ENCODE assay signal across 14 mouse cellular contexts in the genomic region with DNA sequence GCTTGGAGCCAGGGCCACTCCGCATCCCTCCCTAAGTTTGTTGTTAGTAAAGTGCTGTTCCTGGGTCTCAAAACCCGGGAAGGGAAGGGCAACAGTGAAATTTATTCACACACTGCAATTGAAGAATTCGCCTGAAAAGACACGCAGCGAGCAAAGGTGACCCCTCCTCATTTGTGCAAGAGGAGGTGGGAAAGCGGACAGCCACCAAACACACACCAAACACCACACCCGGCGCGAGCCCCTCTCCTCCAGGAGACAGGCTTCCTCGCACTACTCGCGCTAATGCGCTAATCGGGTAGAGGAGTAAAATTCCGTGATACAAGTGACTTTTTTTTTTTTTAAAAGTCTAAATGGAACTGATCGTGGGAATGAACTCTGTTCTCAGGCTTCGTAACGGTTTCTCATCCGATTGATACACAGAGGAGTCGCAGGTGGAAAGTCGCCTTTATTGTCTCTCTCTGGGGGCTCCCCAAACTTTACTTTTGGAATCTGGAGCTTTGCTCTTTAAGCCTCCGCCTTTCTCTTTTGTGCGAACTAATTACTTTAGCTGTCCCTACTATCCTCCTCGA. TPM values are rescaled to one million over a fixed set of nuclear protein-coding genes. Genes with fewer than 3 reads are reported as not detected.
DNase-seq lines count a peak whose midpoint lies in the region; ATAC-seq and TF ChIP-seq lines count a peak whose summit lies in the region.
"Had no signal": no experiment of that assay in that cellular context is flagged by ENCODE, and none has a peak within 500 bp of the region (broad histone marks: within the 10 kb centered on the region; RNA-seq: fewer than 3 reads in every experiment).

No protein-coding gene starts in this region.

- H3K4me2 ChIP-seq in hindbrain, embryonic 11.5 days (replicated peaks; ENCODE audit: low read depth, low read length): no peak overlapping the region
- H3K4me2 ChIP-seq in hindbrain, postnatal 0 days (ENCODE audit: low read depth, low read length): no peak overlapping the region
- H3K4me2 ChIP-seq in forebrain, postnatal 0 days (ENCODE audit: low read depth): no peak overlapping the region
- H3K4me2 ChIP-seq in stomach, postnatal 0 days (replicated peaks; ENCODE audit: low read depth): no peak overlapping the region; the same call in 1 of the 2 replicates

- no peak for TF ChIP-seq EP300 in stomach, postnatal 0 days (optimal IDR thresholded peaks at IDR 0.05)

- DNase-seq in hindbrain, embryonic 11.5 days (ENCODE audit: low spot score): peak; percentile 69
- DNase-seq in hindbrain, postnatal 0 days (ENCODE audit: low spot score): no peak
- DNase-seq in right cerebral cortex, postnatal 25 days: peak; percentile 6
- DNase-seq in right cerebral cortex, adult 18-20 months: no peak
- peak; percentile 39 for DNase-seq in forebrain, postnatal 0 days
- no peak for DNase-seq in stomach, postnatal 0 days (ENCODE audit: low spot score)
- no peak for DNase-seq in left cerebral cortex, adult 18-20 months (ENCODE audit: low spot score in 2 of 2)
- DNase-seq in lung, postnatal 25 days (ENCODE audit: low spot score): no peak
- DNase-seq: adrenal gland, postnatal 36 days; cerebellum, postnatal 25 days; kidney, postnatal 14 days had no signal

- H3K9me3 ChIP-seq in hindbrain, embryonic 11.5 days (ENCODE audit: control insufficient read depth, low read length): no peaks in the 10 kb centered on the region
- no peaks in the 10 kb centered on the region for H3K9me3 ChIP-seq in hindbrain, postnatal 0 days (ENCODE audit: low read length)
- no peaks in the 10 kb centered on the region for H3K9me3 ChIP-seq in forebrain, postnatal 0 days (ENCODE audit: low read length)
- no peaks in the 10 kb centered on the region for H3K9me3 ChIP-seq in stomach, postnatal 0 days (ENCODE audit: control insufficient read depth, low read length)
- H3K9me3 ChIP-seq: neural tube, embryonic 13.5 days had no signal

- peaks cover 82% of the 10 kb centered on the region for H3K27me3 ChIP-seq in hindbrain, embryonic 11.5 days (ENCODE audit: control insufficient read depth, insufficient read depth, low read length)
- peaks cover 80% of the 10 kb centered on the region for H3K27me3 ChIP-seq in hindbrain, postnatal 0 days (ENCODE audit: insufficient read depth, low read length)
- peaks cover 63% of the 10 kb centered on the region for H3K27me3 ChIP-seq in forebrain, postnatal 0 days (ENCODE audit: insufficient read depth, low read length)
- peaks cover 42% of the 10 kb centered on the region for H3K27me3 ChIP-seq in stomach, postnatal 0 days (ENCODE audit: control insufficient read depth, insufficient read depth, low read length)

- peaks cover 11% of the 10 kb centered on the region for H3K4me1 ChIP-seq in hindbrain, embryonic 11.5 days (replicated peaks; ENCODE audit: control insufficient read depth, insufficient read depth, low read length)
- peaks cover 6% of the 10 kb centered on the region; the same call in 1 of the 2 replicates for H3K4me1 ChIP-seq in hindbrain, postnatal 0 days (ENCODE audit: insufficient read depth, low read length)
- H3K4me1 ChIP-seq in forebrain, postnatal 0 days (ENCODE audit: insufficient read depth): peaks cover 6% of the 10 kb centered on the region; the same call in 1 of the 2 replicates
- peaks cover 3% of the 10 kb centered on the region; the same call in 1 of the 2 replicates for H3K4me1 ChIP-seq in stomach, postnatal 0 days (replicated peaks; ENCODE audit: control insufficient read depth, insufficient read depth)

- H3K4me3 ChIP-seq in hindbrain, embryonic 11.5 days (ENCODE audit: low read depth, low read length): no peak overlapping the region
- no peak overlapping the region for H3K4me3 ChIP-seq in hindbrain, postnatal 0 days (ENCODE audit: low read length)
- no peak overlapping the region for H3K4me3 ChIP-seq in forebrain, postnatal 0 days (ENCODE audit: low read depth, low read length)
- 0 out of 2 replicates have a peak overlapping the region, but pooled peaks have one; percentile 8 for H3K4me3 ChIP-seq in stomach, postnatal 0 days (ENCODE audit: low read depth, low read length)

- ATAC-seq in hindbrain, embryonic 11.5 days (ENCODE audit: low FRiP score): no peak
- no peak for ATAC-seq in hindbrain, postnatal 0 days
- no peak for ATAC-seq in forebrain, postnatal 0 days
- no peak for ATAC-seq in stomach, postnatal 0 days (ENCODE audit: low FRiP score, low TSS enrichment)

- no peak overlapping the region for H3K27ac ChIP-seq in hindbrain, embryonic 11.5 days (ENCODE audit: low read depth, low read length)
- H3K27ac ChIP-seq in hindbrain, postnatal 0 days: no peak overlapping the region
- no peak overlapping the region for H3K27ac ChIP-seq in forebrain, postnatal 0 days (ENCODE audit: low read depth, low read length)
- H3K27ac ChIP-seq in stomach, postnatal 0 days (replicated peaks): no peak overlapping the region
- H3K27ac ChIP-seq: neural tube, embryonic 13.5 days had no signal

- TF ChIP-seq CTCF in hindbrain, postnatal 0 days (IDR thresholded peaks at IDR 0.05; ENCODE audit: low read depth): no peak
- TF ChIP-seq CTCF in forebrain, postnatal 0 days (IDR thresholded peaks at IDR 0.05; ENCODE audit: low read depth): no peak
- TF ChIP-seq CTCF in stomach, postnatal 0 days (IDR thresholded peaks at IDR 0.05; ENCODE audit: low read depth): no peak

- WGBS in hindbrain, embryonic 11.5 days: under 1% methylated on average over 24 of the region's 24 CpGs
- 2% methylated on average over 24 of the region's 24 CpGs for WGBS in hindbrain, postnatal 0 days
- 2% methylated on average over 24 of the region's 24 CpGs for WGBS in forebrain, postnatal 0 days
- WGBS in stomach, postnatal 0 days: 2% methylated on average over 24 of the region's 24 CpGs

- no peaks in the 10 kb centered on the region for H3K36me3 ChIP-seq in hindbrain, embryonic 11.5 days (ENCODE audit: control insufficient read depth, insufficient read depth, low read length)
- H3K36me3 ChIP-seq in hindbrain, postnatal 0 days (ENCODE audit: insufficient read depth, low read length): no peaks in the 10 kb centered on the region
- H3K36me3 ChIP-seq in forebrain, postnatal 0 days (ENCODE audit: insufficient read depth): no peaks in the 10 kb centered on the region
- no peaks in the 10 kb centered on the region for H3K36me3 ChIP-seq in stomach, postnatal 0 days (ENCODE audit: control insufficient read depth, insufficient read depth, low read length)
- H3K36me3 ChIP-seq: neural tube, embryonic 13.5 days had no signal

- H3K9ac ChIP-seq in hindbrain, embryonic 11.5 days (ENCODE audit: low read depth, low read length): no peak overlapping the region
- no peak overlapping the region for H3K9ac ChIP-seq in hindbrain, postnatal 0 days (replicated peaks; ENCODE audit: low read length)
- H3K9ac ChIP-seq in forebrain, postnatal 0 days: no peak overlapping the region
- H3K9ac ChIP-seq in stomach, postnatal 0 days (ENCODE audit: low read length): no peak overlapping the region

RNA-seq across cellular contexts. Expression of a gene that starts 2.3 kb away (rescaled TPM):
- 0.11 and 0.39 TPM in 2 replicates for polyA plus RNA-seq in hindbrain, embryonic 11.5 days (2014; fragmentation: Nextera tagmentation; extraction: Ambion mirVana)
- total RNA-seq in hindbrain, postnatal 0 days (2014; rRNA removed): 0.79 and 0.99 TPM in 2 replicates
- 0.66 and 0.81 TPM in 2 replicates for polyA plus RNA-seq in hindbrain, postnatal 0 days (2015; fragmentation: Nextera tagmentation; extraction: Ambion mirVana)
- 0.62 and 1.4 TPM in 2 replicates for total RNA-seq in forebrain, postnatal 0 days (2014; rRNA removed)
- polyA plus RNA-seq in forebrain, postnatal 0 days (2015; fragmentation: Nextera tagmentation; extraction: Ambion mirVana): 0.30 TPM in 1 of 2 replicates, not detected in the other
- not detected in 2 replicates for polyA plus RNA-seq in stomach, postnatal 0 days (2015; fragmentation: Nextera tagmentation; extraction: Ambion mirVana)
- total RNA-seq in left cerebral cortex, adult 18-20 months (2021): not detected
- total RNA-seq: adrenal gland, postnatal 36 days; gastrocnemius, adult 8-10 months had no signal
- polyA plus RNA-seq: liver, embryonic 16.5 days; neural tube, embryonic 13.5 days had no signal

Comparison
In these comparisons a context has a peak if more than half of its experiments do, and no peak if none do; other contexts are left out.
1. DNase-seq: peak in hindbrain, embryonic 11.5 days (single experiment), right cerebral cortex, postnatal 25 days (single experiment) and forebrain, postnatal 0 days (single experiment); none in hindbrain, postnatal 0 days (single experiment), right cerebral cortex, adult 18-20 months (single experiment), stomach, postnatal 0 days (single experiment), left cerebral cortex, adult 18-20 months (0 of 2) and lung, postnatal 25 days (single experiment).